Mouse (Mus musculus) ES-E14 (cell line): ENCODE data around the gene Gm10803.

Experiments used
- CHD2 ChIP-seq: IDR thresholded peaks from 2 replicates; pipeline ENCODE4 v1.6.1; 2014; ENCODE audit warnings: mild to moderate bottlenecking, low read depth, low read length, inconsistent platforms
- HCFC1 ChIP-seq: IDR thresholded peaks from 2 replicates; pipeline ENCODE4 v1.6.1; 2012; ENCODE audit warnings: low read length, inconsistent platforms, borderline replicate concordance; ENCODE audit not compliant: insufficient read depth
- MAFK ChIP-seq: IDR thresholded peaks from 2 replicates; pipeline ENCODE4 v1.6.1; 2014; ENCODE audit warnings: mild to moderate bottlenecking, low read depth, low read length, inconsistent platforms; ENCODE audit not compliant: insufficient read depth
- ZC3H11A ChIP-seq: IDR thresholded peaks from 2 replicates; pipeline ENCODE4 v1.6.1; 2012; ENCODE audit warnings: low read depth, mild to moderate bottlenecking, inconsistent platforms, low read length, borderline replicate concordance
- ZNF384 ChIP-seq: IDR thresholded peaks from 2 replicates; pipeline ENCODE4 v1.6.1; 2012; ENCODE audit warnings: low read depth, low read length, inconsistent platforms

GRCm38 (mm10) chr2:93593121-93593520 is 32.8 kb downstream of the Gm10803 start:
- TF ChIP-seq CHD2 (no peak), MAFK (no peak), HCFC1 (no peak), ZNF384 (no peak), ZC3H11A (no peak)
